Mouse (Mus musculus) central nervous system, embryonic 11.5 days (tissue): Measurements from ENCODE around the gene Pcbp2. TPM values are rescaled to one million over a fixed set of nuclear protein-coding genes. Genes with fewer than 3 reads are reported as not detected.

Source experiments
- polyA plus RNA-seq: library from polyadenylated mRNA; depleted of rRNA; stranded (reverse); fragments of >200 nt; gene quantifications from 2 replicates; pipeline ENCODE4 v1.2.3, GENCODE M21; 2012; rRNA removed

Pcbp2 gene
- polyA plus RNA-seq = 452 and 807 TPM in 2 replicates

DNA sequence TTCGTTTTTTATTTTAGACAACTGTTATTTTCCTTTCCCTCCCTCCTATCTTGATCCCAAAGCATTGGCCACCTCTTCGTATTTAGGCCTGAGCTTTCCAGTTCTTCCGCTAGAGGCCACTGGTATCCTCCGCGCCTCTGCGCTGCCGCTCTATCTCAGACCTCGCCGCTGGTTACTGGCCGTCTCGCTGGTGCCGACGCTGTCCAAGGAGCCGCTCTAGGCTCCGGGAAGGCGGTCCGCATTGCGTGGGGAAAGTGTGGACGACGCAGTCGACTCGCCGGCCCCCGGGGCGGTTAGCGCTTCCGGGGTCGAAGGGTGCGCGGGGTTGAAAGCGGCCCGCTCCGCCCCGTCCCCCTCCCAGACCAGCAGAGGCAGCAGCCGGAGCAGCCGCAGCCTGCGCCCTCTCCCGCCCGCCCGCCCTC lies at the start of gene Pcbp2:
TSS of gene Pcbp2 (plus strand) at position 357 of the 422 bp plus-strand sequence.

DNA sequence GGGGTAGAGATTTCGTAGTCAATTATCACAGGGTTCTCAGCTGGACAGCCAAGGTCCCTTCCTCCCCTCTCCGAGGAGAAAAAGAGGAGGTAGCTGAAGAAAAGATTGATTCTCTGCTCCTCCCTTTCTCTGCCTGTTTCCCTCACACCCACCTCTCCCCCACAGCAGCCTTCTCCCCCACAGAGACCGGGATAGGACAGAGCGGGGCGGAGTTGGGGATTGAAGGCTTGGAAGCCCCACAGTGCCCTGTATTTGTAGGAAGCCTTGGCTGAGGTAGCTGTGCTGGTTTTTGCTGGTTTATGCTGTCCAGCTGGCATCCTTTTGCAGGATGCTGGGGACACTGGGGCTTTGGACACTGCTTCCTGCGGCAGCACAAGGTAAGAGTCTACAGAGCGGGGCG lies 25.2 kb upstream of the Pcbp2 start, which contains the start of gene Amhr2:
TSS of gene Amhr2 (plus strand) at position 222 of the 400 bp plus-strand sequence.

GRCm38 (mm10) chr15:102458904-102459317 lies 11.4 kb upstream of the Pcbp2 start, which contains the start of gene Prr13:
TSS of gene Prr13 (plus strand) at chr15:102459028.

GRCm38 (mm10) chr15:102503447-102503846 lies 33.1 kb downstream of the Pcbp2 start, which contains the start of gene Gm10337:
TSS of gene Gm10337 (plus strand) at chr15:102503722.

DNA sequence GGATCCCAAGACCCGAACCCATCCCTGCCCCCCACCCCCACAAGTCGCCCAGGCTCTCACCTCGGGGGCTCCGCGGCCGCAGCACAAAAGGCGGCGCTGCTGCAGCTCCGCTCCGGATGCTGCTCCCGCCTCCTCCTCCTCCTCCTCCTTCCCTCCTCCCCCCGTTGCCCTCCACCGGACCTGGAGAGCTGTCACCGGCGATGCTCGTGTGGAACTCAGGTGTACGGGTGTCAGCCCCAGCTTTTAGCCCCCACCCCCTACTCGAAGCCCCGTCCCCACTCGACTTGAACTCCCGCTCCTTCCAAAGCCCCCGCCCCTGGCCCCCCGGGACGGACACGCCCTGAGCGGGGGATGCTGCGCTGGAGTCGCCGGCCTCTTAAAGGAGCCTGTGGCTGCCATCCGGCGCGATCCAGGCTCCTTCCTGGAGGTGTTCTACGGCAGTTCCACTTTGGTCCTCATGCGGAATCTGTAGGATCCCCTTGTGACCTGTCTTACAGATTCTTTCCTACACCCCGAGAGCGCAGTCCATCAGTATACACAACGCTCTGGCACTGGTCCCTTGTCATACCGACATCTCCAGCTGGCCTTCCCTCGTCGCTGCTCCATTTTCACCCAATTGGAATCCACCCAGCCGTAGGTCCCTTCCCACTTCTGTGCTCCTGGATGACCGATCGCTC lies 46.5 kb downstream of the Pcbp2 start, which contains the start of gene Map3k12:
TSS of gene Map3k12 (minus strand) at position 337 of the 677 bp plus-strand sequence.

DNA sequence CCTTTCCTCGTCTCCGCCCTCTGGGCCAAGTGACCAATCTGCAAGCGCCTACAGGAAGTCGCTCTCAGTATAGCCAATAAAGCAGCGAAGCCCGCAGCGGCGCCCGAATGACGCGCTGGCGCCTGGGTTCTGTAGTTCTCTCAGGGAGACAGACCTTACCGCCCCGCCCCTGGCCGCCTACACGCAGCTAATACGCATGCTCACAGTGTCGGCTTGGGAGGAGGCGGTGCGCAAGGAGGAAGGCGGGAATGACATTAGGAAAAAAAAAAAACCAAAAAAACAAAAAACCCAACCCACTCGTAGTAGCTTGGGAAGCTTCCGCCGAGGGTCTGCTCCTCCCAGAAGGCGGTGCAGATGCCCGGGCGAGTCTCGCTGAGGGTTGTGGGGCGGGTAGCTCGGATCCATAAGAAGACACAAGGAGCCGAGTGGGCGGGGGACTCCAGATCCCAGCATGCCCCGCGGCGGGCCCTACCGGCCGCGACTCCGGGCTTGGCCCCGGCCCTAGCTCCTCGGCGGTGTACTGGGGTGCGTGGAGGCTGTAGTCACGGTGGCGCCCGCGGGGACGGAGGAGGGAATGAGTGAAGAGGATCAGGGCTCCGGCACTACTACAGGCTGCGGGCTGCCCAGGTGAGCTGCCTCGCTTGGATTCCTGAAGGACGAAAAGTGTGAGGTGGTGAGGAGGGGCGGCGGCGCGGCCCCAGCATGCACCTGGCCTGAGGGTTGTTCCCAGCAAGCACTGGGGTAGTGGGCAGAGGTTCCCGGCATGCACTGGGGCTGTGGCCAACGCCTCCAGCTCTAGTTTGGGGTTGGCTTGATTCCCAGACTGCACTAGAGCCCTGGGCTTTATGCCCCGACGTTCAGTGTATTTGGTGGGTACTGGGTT lies 47.9 kb downstream of the Pcbp2 start, which contains the start of gene Tarbp2:
TSS of gene Tarbp2 (plus strand) at position 217 of the 883 bp plus-strand sequence.

DNA sequence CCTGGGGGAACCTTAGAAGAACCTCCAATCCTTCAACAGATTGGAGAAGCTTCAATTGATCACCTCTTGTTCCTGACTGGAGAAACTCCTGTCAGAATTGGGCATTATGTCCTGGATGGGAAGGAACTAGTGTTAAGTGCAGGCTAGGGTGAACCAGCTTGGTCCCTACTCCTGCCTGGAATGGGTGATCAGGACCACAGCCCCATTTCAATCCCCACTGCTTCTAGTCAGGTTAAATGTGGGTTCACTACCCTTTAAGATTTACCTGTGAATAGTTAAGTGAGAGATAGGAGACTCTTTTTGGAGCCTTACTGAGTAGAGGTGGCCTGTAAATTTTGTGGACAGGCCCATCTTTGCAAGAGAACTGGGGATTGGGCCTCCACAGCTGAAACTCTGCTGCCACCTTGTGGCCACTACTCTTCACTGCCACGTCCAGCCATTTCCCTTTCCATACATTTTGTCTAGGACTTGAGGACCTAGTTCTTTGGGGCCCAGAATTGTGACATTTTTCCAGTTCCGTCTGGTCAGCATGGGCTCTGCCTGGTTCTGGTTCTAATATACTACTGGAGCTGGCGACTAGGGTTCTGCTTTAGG lies 54.6 kb downstream of the Pcbp2 start, which contains the start of gene Npff:
TSS of gene Npff (minus strand) at position 51 of the 594 bp plus-strand sequence.

Other genes starting within 250 kb of the Pcbp2 start
- 0.73 and 0.90 TPM in 2 replicates for gene Itgb7, start 238.6 kb upstream of the Pcbp2 start, polyA plus RNA-seq
- 13.7 and 38.6 TPM in 2 replicates for gene Rarg, start 213.0 kb upstream of the Pcbp2 start, polyA plus RNA-seq
- 0.38 and 1.4 TPM in 2 replicates for gene Gm9918, start 200.0 kb upstream of the Pcbp2 start, polyA plus RNA-seq
- gene Mfsd5, start 191.1 kb upstream of the Pcbp2 start, polyA plus RNA-seq = 33.8 and 34.8 TPM in 2 replicates
- gene Espl1, start 174.3 kb upstream of the Pcbp2 start, polyA plus RNA-seq = 45.6 and 46.7 TPM in 2 replicates
- gene Pfdn5, start 144.4 kb upstream of the Pcbp2 start, polyA plus RNA-seq = 419 and 461 TPM in 2 replicates
- gene Myg1, start 138.8 kb upstream of the Pcbp2 start, polyA plus RNA-seq = 106 and 130 TPM in 2 replicates
- gene Aaas, start 119.8 kb upstream of the Pcbp2 start, polyA plus RNA-seq = 63.0 and 69.9 TPM in 2 replicates
- gene Sp7, start 103.4 kb upstream of the Pcbp2 start, polyA plus RNA-seq = 0.40 and 1.6 TPM in 2 replicates
- 20.3 and 35.0 TPM in 2 replicates for gene Sp1, start 64.4 kb upstream of the Pcbp2 start, polyA plus RNA-seq
- gene Amhr2, start 25.2 kb upstream of the Pcbp2 start, polyA plus RNA-seq = 0.61 and 1.5 TPM in 2 replicates
- gene Prr13, start 11.5 kb upstream of the Pcbp2 start, polyA plus RNA-seq = 62.1 and 64.4 TPM in 2 replicates
- not detected in 2 replicates for gene Gm10337, start 33.2 kb downstream of the Pcbp2 start, polyA plus RNA-seq
- gene Map3k12, start 46.5 kb downstream of the Pcbp2 start, polyA plus RNA-seq = 38.4 and 39.6 TPM in 2 replicates
- gene Tarbp2, start 47.7 kb downstream of the Pcbp2 start, polyA plus RNA-seq = 88.9 and 120 TPM in 2 replicates
- 4.2 and 6.4 TPM in 2 replicates for gene Npff, start 54.4 kb downstream of the Pcbp2 start, polyA plus RNA-seq
- gene Gm28047, start 154.5 kb downstream of the Pcbp2 start, polyA plus RNA-seq = not detected in 2 replicates
- gene Atf7, start 154.9 kb downstream of the Pcbp2 start, polyA plus RNA-seq = 31.9 and 51.9 TPM in 2 replicates
- 343 and 632 TPM in 2 replicates for gene Atp5g2, start 201.8 kb downstream of the Pcbp2 start, polyA plus RNA-seq